Mouse (Mus musculus): ENCODE measurements around the gene B9d2.

- TF ChIP-seq CTCF (conservative IDR thresholded peaks at IDR 0.05; ENCODE audit: low read length) (no peak), NANOG (IDR thresholded peaks at IDR 0.05; ENCODE audit: borderline replicate concordance, low read length) (no peak), POU5F1 (IDR thresholded peaks at IDR 0.05; ENCODE audit: borderline replicate concordance, low read length) (no peak)
Observed at GRCm38 (mm10) chr7:25688810-25689586, 8.4 kb downstream of the B9d2 start.

Measured in E14TG2a.4 (cell line).